Mouse (Mus musculus) embryonic facial prominence, embryonic 10.5 days (tissue): ENCODE measurements at regions not wholly inside any gene's neighbourhood (a gene's known extent, or its start where the extent isn't known, plus 50 kb on each side); places are given as distances from the start of the nearest gene placed in this dataset.

ENCODE experiments used
- DNase-seq: peaks from one replicate; pipeline ENCODE4 v3.0.0-alpha.2; 2017; ENCODE audit warnings: low spot score
- H3K27ac ChIP-seq: fragments of 300-500 bp; sonication (generic); replicated peaks from 2 replicates; pipeline ENCODE4 v1.5.1; 2016; ENCODE audit warnings: mild to moderate bottlenecking
- H3K27me3 ChIP-seq: fragments of 300-500 bp; sonication (generic); replicated peaks from 2 replicates; pipeline ENCODE4 v1.6.1; 2016; ENCODE audit warnings: low read depth, mild to moderate bottlenecking; ENCODE audit not compliant: poor library complexity, severe bottlenecking
- H3K36me3 ChIP-seq: fragments of 300-500 bp; sonication (generic); replicated peaks from 2 replicates; pipeline ENCODE4 v1.6.1; 2016; ENCODE audit warnings: mild to moderate bottlenecking, moderate library complexity
- H3K4me1 ChIP-seq: fragments of 300-500 bp; sonication (generic); 2 replicates; pipeline ENCODE4 v1.6.1; 2016
- H3K4me3 ChIP-seq: fragments of 300-500 bp; sonication (generic); 2 replicates; pipeline ENCODE4 v1.5.1; 2016; ENCODE audit warnings: mild to moderate bottlenecking, moderate library complexity
- H3K9me3 ChIP-seq: fragments of 300-500 bp; sonication (generic); 2 replicates; pipeline ENCODE4 v1.6.1; 2016; ENCODE audit warnings: mild to moderate bottlenecking
- WGBS: fragments of 180-500 bp; shearing (Covaris S2); methylation state at CpG from one replicate; pipeline ENCODE4 v1.1.7; 2016; 5-methylcytosine and 5-hydroxymethylcytosine counted together

DNA sequence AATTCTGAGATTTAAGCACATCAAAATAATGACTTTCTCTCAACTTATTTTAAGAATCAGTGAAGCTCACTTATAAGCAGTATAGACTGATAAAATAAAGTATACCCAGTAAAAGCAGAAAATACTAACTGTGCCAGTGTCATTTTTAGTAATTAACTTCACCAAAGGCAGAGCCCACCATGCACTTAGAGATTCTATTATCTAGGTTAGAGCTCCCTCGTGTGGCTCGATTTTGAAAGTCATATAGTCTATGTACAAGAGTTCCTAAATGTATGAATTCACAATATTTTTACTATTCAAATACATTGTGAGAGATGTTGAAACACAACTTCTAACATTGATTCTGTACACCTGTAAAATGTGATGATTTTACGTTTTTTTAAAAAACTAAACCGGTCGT lies 589.3 kb downstream of the Kcnj3 start:
- Histone ChIP-seq H3K27ac (no peak overlapping the region), H3K36me3 (no peaks in the 10 kb centered on the region), H3K9me3 (no peaks in the 10 kb centered on the region), H3K4me1 (no peaks in the 10 kb centered on the region), H3K27me3 (no peaks in the 10 kb centered on the region), H3K4me3 (no peak overlapping the region)
- peak; percentile 32 for DNase-seq
- whole genome bisulfite sequencing, result 7% methylated on average over 5 of the region's 5 CpGs

DNA sequence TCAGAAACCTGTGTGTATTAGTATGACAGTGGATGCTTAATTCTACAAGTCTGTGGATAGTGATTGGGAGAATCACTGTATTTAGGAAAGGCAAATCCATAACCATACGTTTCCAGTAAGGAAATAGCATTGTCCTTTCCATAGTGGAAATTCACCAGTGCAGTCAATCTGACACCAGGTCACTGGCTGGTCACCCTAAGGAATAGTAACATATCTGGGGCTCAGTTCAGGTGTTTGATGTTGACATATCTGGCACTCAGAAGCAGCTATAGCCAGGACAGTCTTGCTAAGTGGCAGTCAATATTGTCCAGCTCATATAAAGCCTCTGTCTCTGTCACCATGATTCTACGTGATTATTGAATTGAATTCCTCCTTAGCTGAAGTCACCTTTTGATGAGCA lies 593.2 kb downstream of the Kcnj3 start:
- Histone ChIP-seq H3K27me3 (no peaks in the 10 kb centered on the region), H3K36me3 (no peaks in the 10 kb centered on the region), H3K4me1 (no peaks in the 10 kb centered on the region), H3K4me3 (no peak overlapping the region), H3K27ac (no peak overlapping the region), H3K9me3 (no peaks in the 10 kb centered on the region)
- DNase-seq, result no peak
- WGBS, result 85% methylated on average over 2 of the region's 2 CpGs
